Mouse (Mus musculus): ENCODE measurements around the gene Tgif2. TPM values are rescaled to one million over a fixed set of nuclear protein-coding genes. Genes with fewer than 3 reads are reported as not detected.
"Not testable (repeated sequence)": the region's sequence is repeated elsewhere in the genome, so short reads cannot be mapped to it uniquely, and the experiment has no call there.

Gene Tgif2
- polyA plus RNA-seq, 1 experiment from 2014 or later = 78.1 TPM

GRCm38 (mm10) chr2:156810716-156811115, 29.1 kb upstream of the Tgif2 start:
- Histone ChIP-seq H3K4me2 (replicated peaks; ENCODE audit: low read depth, low read length) (no peak overlapping the region), H3K9me3 (ENCODE audit: control insufficient read depth, low read length) (no peaks in the 10 kb centered on the region), H3K27ac (ENCODE audit: low read depth, low read length) (no peak overlapping the region), H3K4me3 (ENCODE audit: low read length) (no peak overlapping the region), H3K36me3 (ENCODE audit: control insufficient read depth, insufficient read depth, low read length) (no peaks in the 10 kb centered on the region), H3K27me3 (ENCODE audit: control insufficient read depth, insufficient read depth, low read length) (no peaks in the 10 kb centered on the region), H3K9ac (ENCODE audit: low read depth, low read length) (no peak overlapping the region), H3K4me1 (ENCODE audit: control insufficient read depth, insufficient read depth, low read length) (peaks cover 23% of the 10 kb centered on the region)
- WGBS = 98% methylated on average over 10 of the region's 10 CpGs
- no peak for ATAC-seq (ENCODE audit: low FRiP score, low TSS enrichment)

GRCm38 (mm10) chr2:156811556-156811955, 28.3 kb upstream of the Tgif2 start:
- H3K4me1 ChIP-seq (ENCODE audit: control insufficient read depth, insufficient read depth, low read length) = peaks cover 23% of the 10 kb centered on the region
- WGBS = 63% methylated on average over 5 of the region's 5 CpGs
- ATAC-seq (ENCODE audit: low FRiP score, low TSS enrichment) = no peak

DNA sequence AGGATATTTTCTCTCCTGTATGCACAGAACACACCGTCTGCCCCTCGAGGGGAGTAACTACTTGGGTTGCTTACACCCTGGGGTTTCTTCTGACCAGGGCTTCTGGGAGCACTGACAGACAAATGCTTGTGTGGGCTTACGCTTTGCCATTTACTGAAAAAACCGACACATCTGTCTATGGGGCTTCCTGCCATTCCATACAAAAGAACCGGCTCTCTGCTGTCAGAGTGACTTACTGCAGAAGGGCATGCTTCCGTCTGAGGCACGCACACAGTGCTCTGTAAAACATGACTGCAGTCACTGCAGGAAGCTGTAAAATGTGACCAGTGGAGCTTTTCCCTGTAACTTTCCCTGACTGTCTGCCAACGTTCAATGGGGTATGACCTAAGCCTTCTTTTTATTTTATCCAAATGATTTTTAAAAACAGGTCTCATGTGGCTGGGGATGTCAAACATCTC, 25.4 kb upstream of the Tgif2 start:
- Histone ChIP-seq H3K27me3 (ENCODE audit: control insufficient read depth, insufficient read depth, low read length) (no peaks in the 10 kb centered on the region), H3K4me1 (ENCODE audit: control insufficient read depth, insufficient read depth, low read length) (peaks cover 23% of the 10 kb centered on the region), H3K36me3 (ENCODE audit: control insufficient read depth, insufficient read depth, low read length) (no peaks in the 10 kb centered on the region), H3K9ac (ENCODE audit: low read depth, low read length) (no peak overlapping the region), H3K9me3 (ENCODE audit: control insufficient read depth, low read length) (no peaks in the 10 kb centered on the region), H3K4me3 (ENCODE audit: low read length) (no peak overlapping the region), H3K4me2 (replicated peaks; ENCODE audit: low read depth, low read length) (peak overlapping the region; percentile 2; the same call in 1 of the 2 replicates), H3K27ac (ENCODE audit: low read depth, low read length) (peak overlapping the region; percentile 78)
- peak; percentile 75 for ATAC-seq (ENCODE audit: low FRiP score, low TSS enrichment)
- 1% methylated on average over 8 of the region's 8 CpGs for WGBS

More at GRCm38 (mm10) chr2:156811556-156811955, 28.3 kb upstream of the Tgif2 start:
- Histone ChIP-seq H3K4me2 (replicated peaks; ENCODE audit: low read depth, low read length) (no peak overlapping the region), H3K4me3 (ENCODE audit: low read length) (no peak overlapping the region), H3K9me3 (ENCODE audit: control insufficient read depth, low read length) (no peaks in the 10 kb centered on the region), H3K27me3 (ENCODE audit: control insufficient read depth, insufficient read depth, low read length) (no peaks in the 10 kb centered on the region), H3K36me3 (ENCODE audit: control insufficient read depth, insufficient read depth, low read length) (no peaks in the 10 kb centered on the region), H3K27ac (ENCODE audit: low read depth, low read length) (no peak overlapping the region), H3K9ac (ENCODE audit: low read depth, low read length) (no peak overlapping the region)

- no peak overlapping the region; the same call in 1 of the 2 replicates for H3K9ac ChIP-seq (ENCODE audit: low read depth, low read length)
- peaks cover 23% of the 10 kb centered on the region for H3K4me1 ChIP-seq (ENCODE audit: control insufficient read depth, insufficient read depth, low read length)
- H3K9me3 ChIP-seq (ENCODE audit: control insufficient read depth, low read length) = no peaks in the 10 kb centered on the region
- ATAC-seq (ENCODE audit: low FRiP score, low TSS enrichment) = peak; percentile 34; the same call in 1 of the 2 replicates
- H3K36me3 ChIP-seq (ENCODE audit: control insufficient read depth, insufficient read depth, low read length) = no peaks in the 10 kb centered on the region
- no peak overlapping the region for H3K4me3 ChIP-seq (ENCODE audit: low read length)
- no peaks in the 10 kb centered on the region for H3K27me3 ChIP-seq (ENCODE audit: control insufficient read depth, insufficient read depth, low read length)
- WGBS = 7% methylated on average over 5 of the region's 5 CpGs
- peak overlapping the region; percentile 78 for H3K27ac ChIP-seq (ENCODE audit: low read depth, low read length)
- H3K4me2 ChIP-seq (replicated peaks; ENCODE audit: low read depth, low read length) = peak overlapping the region; percentile 2; the same call in 1 of the 2 replicates
These were observed 24.9 kb upstream of the Tgif2 start for GRCm38 (mm10) chr2:156814893-156815292.

DNA sequence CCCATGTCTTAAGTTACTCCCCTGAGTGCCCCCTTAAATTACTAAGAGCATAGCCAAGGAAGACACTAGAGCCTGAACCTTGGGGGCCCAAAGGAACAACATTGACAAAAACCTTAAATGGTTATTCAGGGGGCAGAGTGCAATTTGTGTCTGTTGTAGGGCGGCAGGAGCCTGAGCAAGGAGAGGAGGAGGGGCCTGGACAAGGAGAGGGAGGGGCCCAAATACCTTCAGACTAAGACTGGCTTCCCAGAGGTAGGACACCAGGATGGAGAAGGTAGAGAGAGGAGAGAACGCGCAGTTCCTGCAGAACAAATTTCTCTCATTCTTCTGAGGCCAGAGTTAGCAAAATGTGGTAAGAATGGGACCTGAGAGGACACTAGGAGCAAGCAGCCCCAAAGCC, 24.4 kb upstream of the Tgif2 start:
- Histone ChIP-seq H3K9ac (ENCODE audit: low read depth, low read length) (no peak overlapping the region), H3K27ac (ENCODE audit: low read depth, low read length) (peak overlapping the region; percentile 78; the same call in 1 of the 2 replicates), H3K4me1 (ENCODE audit: control insufficient read depth, insufficient read depth, low read length) (peaks cover 23% of the 10 kb centered on the region), H3K4me3 (ENCODE audit: low read length) (no peak overlapping the region), H3K9me3 (ENCODE audit: control insufficient read depth, low read length) (no peaks in the 10 kb centered on the region), H3K4me2 (replicated peaks; ENCODE audit: low read depth, low read length) (no peak overlapping the region), H3K36me3 (ENCODE audit: control insufficient read depth, insufficient read depth, low read length) (no peaks in the 10 kb centered on the region), H3K27me3 (ENCODE audit: control insufficient read depth, insufficient read depth, low read length) (no peaks in the 10 kb centered on the region)
- peak; percentile 63; the same call in 1 of the 2 replicates for ATAC-seq (ENCODE audit: low FRiP score, low TSS enrichment)
- WGBS = 53% methylated on average over 3 of the region's 3 CpGs

- H3K36me3 ChIP-seq (ENCODE audit: control insufficient read depth, insufficient read depth, low read length) = no peaks in the 10 kb centered on the region
- H3K27me3 ChIP-seq (ENCODE audit: control insufficient read depth, insufficient read depth, low read length) = no peaks in the 10 kb centered on the region
- no peak overlapping the region for H3K4me2 ChIP-seq (replicated peaks; ENCODE audit: low read depth, low read length)
- no peak for ATAC-seq (ENCODE audit: low FRiP score, low TSS enrichment)
- H3K4me3 ChIP-seq (ENCODE audit: low read length) = no peak overlapping the region
- no peak overlapping the region for H3K9ac ChIP-seq (ENCODE audit: low read depth, low read length)
- peaks cover 23% of the 10 kb centered on the region for H3K4me1 ChIP-seq (ENCODE audit: control insufficient read depth, insufficient read depth, low read length)
- no peaks in the 10 kb centered on the region for H3K9me3 ChIP-seq (ENCODE audit: control insufficient read depth, low read length)
- no peak overlapping the region for H3K27ac ChIP-seq (ENCODE audit: low read depth, low read length)
- 58% methylated on average over 1 of the region's 1 CpGs for WGBS
These were observed 23.7 kb upstream of the Tgif2 start for GRCm38 (mm10) chr2:156816116-156816515.

- not testable (repeated sequence) for H3K4me3 ChIP-seq (ENCODE audit: low read length); H3K4me2 ChIP-seq (replicated peaks; ENCODE audit: low read depth, low read length); H3K4me1 ChIP-seq (ENCODE audit: control insufficient read depth, insufficient read depth, low read length); H3K9me3 ChIP-seq (ENCODE audit: control insufficient read depth, low read length); H3K27ac ChIP-seq (ENCODE audit: low read depth, low read length); H3K9ac ChIP-seq (ENCODE audit: low read depth, low read length); H3K36me3 ChIP-seq (ENCODE audit: control insufficient read depth, insufficient read depth, low read length); H3K27me3 ChIP-seq (ENCODE audit: control insufficient read depth, insufficient read depth, low read length); ATAC-seq (ENCODE audit: low FRiP score, low TSS enrichment)
- 85% methylated on average over 6 of the region's 6 CpGs for WGBS
These were observed 14.7 kb upstream of the Tgif2 start for GRCm38 (mm10) chr2:156825128-156825527.

- WGBS = over 99% methylated on average over 11 of the region's 11 CpGs
- Histone ChIP-seq H3K9ac (ENCODE audit: low read depth, low read length) (no peak overlapping the region), H3K4me1 (ENCODE audit: control insufficient read depth, insufficient read depth, low read length) (peaks cover 12% of the 10 kb centered on the region; the same call in 1 of the 2 replicates), H3K9me3 (ENCODE audit: control insufficient read depth, low read length) (peaks cover 32% of the 10 kb centered on the region), H3K27me3 (ENCODE audit: control insufficient read depth, insufficient read depth, low read length) (no peaks in the 10 kb centered on the region), H3K4me2 (replicated peaks; ENCODE audit: low read depth, low read length) (no peak overlapping the region), H3K4me3 (ENCODE audit: low read length) (no peak overlapping the region), H3K36me3 (ENCODE audit: control insufficient read depth, insufficient read depth, low read length) (peaks cover 68% of the 10 kb centered on the region), H3K27ac (ENCODE audit: low read depth, low read length) (no peak overlapping the region)
- no peak for ATAC-seq (ENCODE audit: low FRiP score, low TSS enrichment)
These were observed 5.5 kb upstream of the Tgif2 start for GRCm38 (mm10) chr2:156834336-156834735.

DNA sequence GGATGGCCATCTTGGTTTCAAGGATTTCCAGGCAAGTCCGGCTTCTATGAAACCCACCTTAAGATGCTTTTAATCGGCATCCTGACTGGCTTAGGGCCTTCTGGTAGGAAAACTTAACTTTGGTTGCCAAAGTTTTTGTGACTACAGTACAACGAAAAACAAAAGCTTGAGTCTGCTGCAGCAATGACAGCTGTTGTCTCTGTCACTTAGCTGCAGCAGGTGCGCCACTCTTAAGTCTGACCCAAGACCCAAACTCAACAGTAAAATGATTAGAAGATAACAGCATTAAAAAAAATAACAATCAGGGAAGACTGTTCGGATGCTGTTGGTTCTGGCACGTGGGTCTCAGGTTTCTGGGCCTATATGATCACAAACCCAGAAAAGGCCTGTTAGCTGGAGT, 968 bp upstream of the Tgif2 start:
- no peak for ATAC-seq (ENCODE audit: low FRiP score, low TSS enrichment)
- H3K4me2 ChIP-seq (replicated peaks; ENCODE audit: low read depth, low read length) = peak overlapping the region; percentile 64
- peak overlapping the region; percentile 90; the same call in 1 of the 2 replicates for H3K9ac ChIP-seq (ENCODE audit: low read depth, low read length)
- H3K36me3 ChIP-seq (ENCODE audit: control insufficient read depth, insufficient read depth, low read length) = peaks cover 33% of the 10 kb centered on the region
- no peaks in the 10 kb centered on the region for H3K27me3 ChIP-seq (ENCODE audit: control insufficient read depth, insufficient read depth, low read length)
- peaks cover 35% of the 10 kb centered on the region for H3K4me1 ChIP-seq (ENCODE audit: control insufficient read depth, insufficient read depth, low read length)
- H3K9me3 ChIP-seq (ENCODE audit: control insufficient read depth, low read length) = peaks cover 2% of the 10 kb centered on the region; the same call in 1 of the 2 replicates
- peak overlapping the region; percentile 77 for H3K4me3 ChIP-seq (ENCODE audit: low read length)
- 61% methylated on average over 6 of the region's 6 CpGs for WGBS
- H3K27ac ChIP-seq (ENCODE audit: low read depth, low read length) = peak overlapping the region; percentile 96; the same call in 1 of the 2 replicates
